Mouse (Mus musculus): ENCODE data around the gene Ubr1.
"Not testable (repeated sequence)": the region's sequence is repeated elsewhere in the genome, so short reads cannot be mapped to it uniquely, and the experiment has no call there.

Ubr1 gene

GRCm38 (mm10) chr2:120970559-120971080 lies at the start of gene Ubr1:
TSS of gene Ubr1 (minus strand) at chr2:120970715.
- peak; percentile 83 to 86 for DNase-seq (ENCODE audit: low spot score in 2 of 2)

DNA sequence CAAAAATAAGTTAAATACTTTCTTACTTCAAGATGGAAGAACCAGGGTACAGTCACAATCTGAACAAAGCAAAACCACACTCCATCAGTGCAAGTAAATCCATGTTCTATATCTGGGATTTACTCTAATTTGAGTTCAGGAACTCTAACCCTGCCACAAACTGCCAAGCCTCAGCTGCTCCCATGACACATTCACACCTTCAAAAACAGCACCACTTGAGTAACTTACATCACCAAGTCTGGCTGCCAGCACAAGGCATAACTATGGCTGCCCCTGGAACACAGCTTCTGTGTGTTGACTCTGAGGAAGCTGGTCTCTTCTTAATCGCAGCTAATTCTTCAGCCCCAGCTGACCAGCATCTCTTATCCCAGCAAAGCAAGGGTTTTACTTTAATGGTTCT lies 46.6 kb upstream of the Ubr1 start:
- DNase-seq (ENCODE audit: low spot score in 2 of 2): no peak

DNA sequence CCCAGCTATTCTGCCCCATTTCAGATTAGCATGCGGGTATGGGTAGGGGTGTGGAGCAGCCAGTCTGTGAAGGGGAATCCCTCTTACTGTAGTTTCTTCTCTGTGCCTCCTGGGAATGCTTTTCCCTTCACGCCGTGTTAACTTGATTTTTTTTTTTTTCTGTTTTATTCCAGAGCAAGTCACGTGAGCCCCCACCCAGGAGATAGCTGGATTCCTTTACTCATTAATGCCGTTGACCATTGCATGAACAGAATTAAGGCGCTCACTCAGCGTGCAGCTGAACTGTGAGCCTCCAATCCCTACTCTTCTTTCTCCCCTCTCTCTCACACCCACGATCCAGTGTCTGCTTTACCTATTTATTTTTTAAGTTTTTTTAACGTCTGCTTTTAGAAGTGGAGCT lies 45.7 kb upstream of the Ubr1 start:
- DNase-seq (ENCODE audit: low spot score in 2 of 2): no peak

GRCm38 (mm10) chr2:121015507-121015906 lies 45.0 kb upstream of the Ubr1 start:
- no peak for DNase-seq (ENCODE audit: low spot score in 2 of 2)

DNA sequence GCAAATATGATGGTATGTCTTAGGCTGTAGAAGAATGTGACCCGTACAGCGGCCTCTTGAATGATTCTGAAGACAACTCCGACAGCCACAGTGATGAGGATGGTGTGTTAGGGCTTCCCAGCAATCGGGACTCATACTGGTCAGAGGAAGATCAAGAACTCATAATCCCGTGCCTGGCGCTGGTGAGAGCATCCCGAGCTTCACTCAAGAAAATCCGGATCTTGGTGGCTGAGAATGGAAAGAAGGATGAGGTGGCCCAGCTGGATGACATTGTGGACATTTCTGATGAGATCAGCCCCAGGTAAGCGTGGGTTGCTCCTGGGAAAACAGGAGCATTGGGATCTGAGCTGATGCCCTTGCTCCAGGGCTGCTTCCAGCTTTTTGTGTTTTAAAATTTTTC lies 42.2 kb upstream of the Ubr1 start:
- no peak for DNase-seq (ENCODE audit: low spot score in 2 of 2)

- DNase-seq (ENCODE audit: low spot score in 2 of 2): no peak
Measured at GRCm38 (mm10) chr2:121009071-121009677, 38.7 kb upstream of the Ubr1 start.

GRCm38 (mm10) chr2:121008664-121009007 lies 38.1 kb upstream of the Ubr1 start:
- DNase-seq (ENCODE audit: low spot score in 2 of 2): no peak

- DNase-seq (ENCODE audit: low spot score in 2 of 2): peak; percentile 83 to 88
Measured at GRCm38 (mm10) chr2:121007925-121008663, 37.6 kb upstream of the Ubr1 start, which contains the start of gene Ccndbp1. TSS of gene Ccndbp1 (plus strand) at chr2:121008403.

- no peak for DNase-seq (ENCODE audit: low spot score in 2 of 2)
Measured at GRCm38 (mm10) chr2:121006986-121007385, 36.5 kb upstream of the Ubr1 start.

DNA sequence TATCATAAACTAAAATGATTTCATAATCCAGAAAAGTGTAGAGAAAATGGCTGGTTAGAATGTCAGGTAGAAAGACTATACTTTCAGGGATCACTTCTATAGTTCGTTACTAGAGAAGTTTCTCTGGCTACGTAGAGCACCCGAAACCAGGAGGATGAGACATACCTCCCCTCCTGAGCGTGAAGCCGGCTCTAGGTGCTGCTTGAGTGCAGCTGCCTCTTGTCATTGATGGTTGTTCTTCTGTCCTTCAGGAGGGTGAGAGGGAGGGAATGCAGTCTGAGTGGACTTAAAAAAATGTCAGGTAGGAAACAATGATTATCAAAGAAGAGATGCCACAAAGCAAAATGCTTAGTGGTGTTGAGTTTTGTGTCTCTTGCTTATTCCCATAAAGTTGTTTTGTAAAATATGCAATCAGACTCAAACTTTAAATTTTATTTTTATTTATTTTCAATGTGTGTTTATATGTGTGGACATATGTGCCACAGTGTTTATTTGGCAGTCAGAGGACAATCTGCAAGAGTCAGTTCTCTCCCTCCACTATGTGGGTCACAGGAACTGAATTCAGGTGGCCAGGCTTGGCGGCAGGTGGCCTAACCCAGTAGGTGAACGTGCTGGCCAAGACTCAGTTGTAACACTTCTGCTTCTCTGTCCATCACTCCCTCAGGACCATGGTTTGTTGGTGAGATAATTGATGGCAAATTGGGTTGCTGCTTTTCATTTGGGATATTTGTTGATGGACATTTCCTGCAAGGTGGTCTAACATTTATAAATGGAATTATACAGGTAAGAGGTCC lies 33.7 kb upstream of the Ubr1 start:
- DNase-seq (ENCODE audit: low spot score in 2 of 2): no peak

GRCm38 (mm10) chr2:121003586-121003985 lies 33.1 kb upstream of the Ubr1 start:
- no peak for DNase-seq (ENCODE audit: low spot score in 2 of 2)

DNA sequence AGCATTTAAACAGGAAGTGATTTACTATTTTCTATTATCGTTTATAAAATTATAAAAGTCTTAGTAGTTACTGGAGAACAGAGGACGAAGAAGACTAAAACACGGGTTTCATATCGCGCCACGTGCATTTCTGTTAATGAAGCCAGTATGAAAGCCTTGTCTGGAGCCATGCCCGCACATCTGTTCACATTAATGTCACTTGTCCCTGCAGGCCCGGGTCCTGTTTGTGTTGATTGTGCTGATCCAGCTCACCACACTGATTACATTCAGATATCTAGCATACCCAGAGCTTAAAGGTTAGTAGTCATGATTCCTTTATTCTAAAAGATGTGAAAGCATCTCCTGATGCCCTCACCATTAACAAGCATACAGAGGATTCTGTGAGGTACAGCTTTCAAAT lies 28.3 kb upstream of the Ubr1 start:
- no peak for DNase-seq (ENCODE audit: low spot score in 2 of 2)

- not testable (repeated sequence) for DNase-seq (ENCODE audit: low spot score in 2 of 2)
Measured at GRCm38 (mm10) chr2:120996607-120997006, 26.1 kb upstream of the Ubr1 start.

- no peak for DNase-seq (ENCODE audit: low spot score in 2 of 2)
Measured at GRCm38 (mm10) chr2:120991196-120991595, 20.7 kb upstream of the Ubr1 start.

DNA sequence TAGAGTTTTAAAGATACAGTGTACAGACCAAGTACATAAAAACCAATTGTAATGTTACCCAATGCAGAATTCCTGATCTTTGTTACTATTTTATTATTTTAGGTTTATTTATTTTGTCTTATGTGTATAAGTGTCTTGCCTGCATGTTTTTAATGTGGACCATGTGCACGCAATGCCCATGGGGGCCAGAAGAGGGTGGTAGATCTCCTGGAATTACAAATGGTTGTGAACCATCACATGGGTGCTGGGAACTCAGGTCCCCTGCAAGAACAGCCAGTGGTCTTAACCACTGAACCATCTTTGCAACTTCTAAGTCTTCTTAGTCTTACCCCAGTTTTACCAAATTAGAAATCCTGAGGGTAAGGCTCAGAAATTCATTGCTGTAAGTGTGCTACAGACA lies 14.7 kb upstream of the Ubr1 start:
- DNase-seq (ENCODE audit: low spot score in 2 of 2): no peak

DNA sequence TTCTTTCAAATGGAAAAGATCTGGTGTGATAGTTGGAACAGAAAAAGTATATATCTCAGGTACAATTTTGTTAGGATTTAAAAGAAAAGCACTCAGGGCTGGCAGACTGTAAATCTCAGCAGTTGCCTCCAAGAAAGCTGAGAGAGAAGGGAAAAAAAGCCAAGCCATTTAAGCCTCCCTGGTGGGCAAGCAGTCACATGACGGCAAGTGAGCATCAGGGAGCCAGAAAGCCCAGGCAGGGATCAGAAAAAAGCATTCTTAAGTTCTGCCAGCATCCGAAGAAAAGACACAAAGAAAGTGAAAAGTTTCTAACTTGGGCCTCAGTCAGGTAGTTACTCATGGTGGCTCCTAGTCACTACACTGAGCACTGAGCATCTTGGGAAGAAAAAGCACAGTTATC lies 13.1 kb upstream of the Ubr1 start:
- DNase-seq (ENCODE audit: low spot score in 2 of 2): no peak

DNA sequence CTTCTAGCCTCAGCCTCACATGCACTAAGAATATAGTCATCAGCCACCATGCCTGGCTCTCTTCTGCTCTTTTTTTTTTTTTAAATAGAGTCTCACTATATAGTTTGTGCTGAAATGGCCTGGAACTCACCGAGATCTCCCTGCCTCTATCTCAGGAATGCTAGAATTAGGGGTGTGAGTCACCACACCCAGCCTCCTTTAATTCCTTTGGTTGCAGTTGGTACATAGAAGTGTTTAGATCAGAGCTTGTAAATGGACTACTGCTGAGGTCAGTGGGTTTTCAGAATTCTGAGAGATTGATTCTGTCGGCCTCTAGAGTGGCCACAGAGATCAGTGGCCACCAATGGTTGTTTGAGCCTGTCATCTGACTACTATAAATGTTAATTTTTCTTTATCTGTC lies 10.3 kb upstream of the Ubr1 start:
- no peak for DNase-seq (ENCODE audit: low spot score in 2 of 2)

DNA sequence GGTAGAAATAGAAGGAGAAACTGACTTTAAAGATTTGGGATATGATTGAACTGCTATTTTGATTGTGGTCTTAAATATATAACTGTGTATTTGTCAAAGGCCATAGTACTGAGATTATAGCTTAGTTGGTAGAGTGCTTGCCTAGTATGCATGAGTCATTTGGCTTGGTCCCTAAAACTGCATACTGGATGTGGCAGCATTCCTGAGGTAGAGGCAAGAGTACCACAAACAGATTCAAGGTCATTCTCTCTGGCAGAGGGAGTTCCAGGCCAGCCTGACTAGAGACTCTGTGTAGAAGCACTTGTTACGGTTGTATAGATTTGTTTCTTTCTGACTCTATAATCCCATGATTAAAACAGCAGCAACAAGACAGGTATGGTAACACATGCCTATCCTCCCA lies 9.3 kb upstream of the Ubr1 start:
- DNase-seq (ENCODE audit: low spot score in 2 of 2): no peak

DNA sequence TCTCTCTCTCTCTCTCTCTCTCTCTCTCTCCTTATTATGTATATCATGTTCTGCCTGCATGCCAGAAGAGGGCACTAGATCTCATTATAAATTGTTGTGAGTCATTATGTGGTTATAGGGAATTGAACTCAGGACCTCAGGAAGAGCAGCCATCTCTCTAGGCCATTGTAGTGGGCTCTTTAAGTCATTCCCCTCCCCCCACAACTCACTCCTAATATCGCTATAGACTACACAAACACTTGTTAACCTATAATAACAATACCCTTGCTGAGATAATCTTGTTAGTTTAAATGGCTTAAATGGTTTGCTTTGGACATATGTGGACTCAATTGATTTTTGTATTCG lies 8.2 kb upstream of the Ubr1 start:
- no peak for DNase-seq (ENCODE audit: low spot score in 2 of 2)

- DNase-seq (ENCODE audit: low spot score in 2 of 2): no peak
Measured at GRCm38 (mm10) chr2:120977926-120978692, 7.6 kb upstream of the Ubr1 start.

DNA sequence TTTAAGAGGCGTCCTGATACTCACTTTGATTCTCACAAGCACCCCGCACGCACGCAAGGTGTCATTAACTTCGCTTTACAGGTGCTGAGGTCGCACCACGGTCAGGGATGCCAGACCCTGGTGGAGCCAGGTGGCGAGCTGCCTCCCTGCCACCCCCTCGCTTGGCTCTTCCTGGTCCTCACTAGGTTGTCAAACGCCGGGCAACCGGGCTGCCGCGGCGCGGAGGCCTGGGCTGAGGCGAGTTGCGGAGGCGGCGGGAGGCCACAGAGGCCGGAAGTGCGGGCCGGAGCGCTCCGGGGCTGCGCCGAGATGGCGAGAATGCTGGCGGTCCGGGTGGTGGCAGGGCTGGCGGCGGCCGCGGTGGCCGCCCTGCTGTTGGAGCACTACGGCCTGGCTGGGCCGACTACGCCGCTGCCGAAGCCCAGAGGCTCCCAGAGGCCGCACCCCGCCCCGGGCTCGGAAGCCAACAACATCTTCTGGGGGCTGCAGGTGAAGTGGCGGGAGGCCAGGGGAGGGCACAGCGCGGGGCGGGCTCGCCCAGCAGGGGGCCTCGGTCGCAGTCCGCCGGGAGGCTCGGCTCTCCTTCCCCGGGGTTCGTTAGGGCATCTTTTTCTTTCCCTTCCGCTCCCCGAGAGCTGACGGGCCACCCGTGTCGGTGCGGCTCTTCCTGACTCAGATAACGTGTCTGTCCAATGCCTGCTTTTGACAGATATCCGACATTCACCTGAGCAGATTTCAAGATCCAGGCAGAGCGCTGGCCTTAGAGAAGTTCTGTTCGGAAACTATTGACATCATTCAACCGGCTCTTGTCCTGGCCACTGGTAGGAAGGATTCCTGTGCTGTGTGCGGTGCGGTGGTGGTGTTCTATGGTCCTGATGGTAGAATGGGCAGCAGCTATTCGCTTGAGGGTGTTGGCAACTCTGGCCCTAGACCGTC lies 6.7 kb upstream of the Ubr1 start, which contains the start of gene Tmem62:
TSS of gene Tmem62 (plus strand) at position 28 of the 936 bp plus-strand sequence.
- DNase-seq (ENCODE audit: low spot score in 2 of 2): peak; percentile 53 to 67
